Mouse (Mus musculus): ENCODE data around the gene Phf21b. TPM values are rescaled to one million over a fixed set of nuclear protein-coding genes. Genes with fewer than 3 reads are reported as not detected.

The Phf21b gene
- polyA plus RNA-seq, 1 experiment from 2014 or later, result 3.3 TPM

- H3K9ac ChIP-seq (replicated peaks), result no peak overlapping the region; the same call in 1 of the 2 replicates
- peak overlapping the region; percentile 13; the same call in 1 of the 2 replicates for H3K4me2 ChIP-seq
- peak; percentile 42; the same call in 1 of the 2 replicates for ATAC-seq (ENCODE audit: low FRiP score)
- H3K4me1 ChIP-seq, result peaks cover 77% of the 10 kb centered on the region
- H3K4me3 ChIP-seq (replicated peaks), result no peak overlapping the region
- H3K36me3 ChIP-seq, result no peaks in the 10 kb centered on the region
- no peaks in the 10 kb centered on the region for H3K9me3 ChIP-seq (replicated peaks)
- WGBS, result 30% methylated on average over 11 of the region's 11 CpGs
- H3K27ac ChIP-seq (replicated peaks), result peak overlapping the region; percentile 69
- no peaks in the 10 kb centered on the region for H3K27me3 ChIP-seq (replicated peaks)
These were observed 43.0 kb downstream of the Phf21b start for GRCm38 (mm10) chr15:84812831-84813357.

GRCm38 (mm10) chr15:84811126-84811525, 44.7 kb downstream of the Phf21b start:
- Histone ChIP-seq H3K27ac (replicated peaks) (no peak overlapping the region), H3K4me3 (replicated peaks) (no peak overlapping the region), H3K27me3 (replicated peaks) (no peaks in the 10 kb centered on the region), H3K36me3 (0 out of 2 replicates have a peak, but pooled peaks cover 4% of the 10 kb centered on the region), H3K4me2 (no peak overlapping the region), H3K9ac (replicated peaks) (no peak overlapping the region), H3K9me3 (replicated peaks) (no peaks in the 10 kb centered on the region), H3K4me1 (peaks cover 73% of the 10 kb centered on the region)
- no peak for ATAC-seq (ENCODE audit: low FRiP score)
- WGBS, result 58% methylated on average over 5 of the region's 5 CpGs

GRCm38 (mm10) chr15:84809275-84809952, 46.4 kb downstream of the Phf21b start:
- Histone ChIP-seq H3K27ac (replicated peaks) (peak overlapping the region; percentile 23; the same call in 1 of the 2 replicates), H3K36me3 (peaks cover 7% of the 10 kb centered on the region; the same call in 1 of the 2 replicates), H3K4me2 (0 out of 2 replicates have a peak overlapping the region, but pooled peaks have one; percentile 11), H3K4me3 (replicated peaks) (no peak overlapping the region), H3K9me3 (replicated peaks) (no peaks in the 10 kb centered on the region), H3K9ac (replicated peaks) (no peak overlapping the region), H3K4me1 (peaks cover 56% of the 10 kb centered on the region), H3K27me3 (replicated peaks) (no peaks in the 10 kb centered on the region)
- 39% methylated on average over 21 of the region's 21 CpGs for WGBS
- ATAC-seq (ENCODE audit: low FRiP score), result no peak

- Histone ChIP-seq H3K27ac (replicated peaks) (no peak overlapping the region), H3K4me1 (peaks cover 3% of the 10 kb centered on the region; the same call in 1 of the 2 replicates), H3K9me3 (replicated peaks) (no peaks in the 10 kb centered on the region), H3K4me2 (no peak overlapping the region), H3K27me3 (replicated peaks) (no peaks in the 10 kb centered on the region), H3K4me3 (replicated peaks) (no peak overlapping the region), H3K9ac (replicated peaks) (no peak overlapping the region), H3K36me3 (peaks cover 19% of the 10 kb centered on the region)
- WGBS, result 44% methylated on average over 3 of the region's 3 CpGs
- ATAC-seq (ENCODE audit: low FRiP score), result no peak
These were observed 52.2 kb downstream of the Phf21b start for GRCm38 (mm10) chr15:84803685-84804084.

- H3K36me3 ChIP-seq, result peaks cover 41% of the 10 kb centered on the region
- no peaks in the 10 kb centered on the region for H3K27me3 ChIP-seq (replicated peaks)
- H3K4me1 ChIP-seq, result no peaks in the 10 kb centered on the region
- H3K9ac ChIP-seq (replicated peaks), result no peak overlapping the region
- no peak overlapping the region for H3K4me3 ChIP-seq (replicated peaks)
- H3K9me3 ChIP-seq (replicated peaks), result no peaks in the 10 kb centered on the region
- no peak overlapping the region for H3K27ac ChIP-seq (replicated peaks)
- WGBS, result 82% methylated on average over 5 of the region's 5 CpGs
- no peak overlapping the region for H3K4me2 ChIP-seq
- ATAC-seq (ENCODE audit: low FRiP score), result peak; percentile 41; the same call in 1 of the 2 replicates
These were observed 55.7 kb downstream of the Phf21b start for GRCm38 (mm10) chr15:84800132-84800531.

GRCm38 (mm10) chr15:84793649-84794048, 62.2 kb downstream of the Phf21b start:
- H3K27ac ChIP-seq (replicated peaks), result no peak overlapping the region
- 70% methylated on average over 5 of the region's 5 CpGs for WGBS
- no peaks in the 10 kb centered on the region for H3K27me3 ChIP-seq (replicated peaks)
- H3K4me1 ChIP-seq, result no peaks in the 10 kb centered on the region
- H3K4me3 ChIP-seq (replicated peaks), result no peak overlapping the region
- no peak overlapping the region for H3K4me2 ChIP-seq
- peaks cover 52% of the 10 kb centered on the region for H3K36me3 ChIP-seq
- H3K9ac ChIP-seq (replicated peaks), result no peak overlapping the region
- ATAC-seq (ENCODE audit: low FRiP score), result no peak
- no peaks in the 10 kb centered on the region for H3K9me3 ChIP-seq (replicated peaks)

- 63% methylated on average over 10 of the region's 10 CpGs for WGBS
- no peak overlapping the region for H3K4me3 ChIP-seq (replicated peaks)
- no peak overlapping the region for H3K4me2 ChIP-seq
- no peak overlapping the region for H3K9ac ChIP-seq (replicated peaks)
- no peaks in the 10 kb centered on the region for H3K27me3 ChIP-seq (replicated peaks)
- H3K4me1 ChIP-seq, result no peaks in the 10 kb centered on the region
- H3K27ac ChIP-seq (replicated peaks), result no peak overlapping the region
- peaks cover 18% of the 10 kb centered on the region; the same call in 1 of the 2 replicates for H3K36me3 ChIP-seq
- no peaks in the 10 kb centered on the region for H3K9me3 ChIP-seq (replicated peaks)
- no peak for ATAC-seq (ENCODE audit: low FRiP score)
These were observed 68.7 kb downstream of the Phf21b start for GRCm38 (mm10) chr15:84787161-84787560.

GRCm38 (mm10) chr15:84784812-84785211, 71.0 kb downstream of the Phf21b start:
- 96% methylated on average over 16 of the region's 16 CpGs for WGBS
- no peak overlapping the region for H3K4me2 ChIP-seq
- no peak overlapping the region for H3K27ac ChIP-seq (replicated peaks)
- H3K9ac ChIP-seq (replicated peaks), result no peak overlapping the region
- no peak for ATAC-seq (ENCODE audit: low FRiP score)
- no peak overlapping the region for H3K4me3 ChIP-seq (replicated peaks)
- H3K9me3 ChIP-seq (replicated peaks), result no peaks in the 10 kb centered on the region
- H3K27me3 ChIP-seq (replicated peaks), result no peaks in the 10 kb centered on the region
- peaks cover 6% of the 10 kb centered on the region; the same call in 1 of the 2 replicates for H3K36me3 ChIP-seq
- H3K4me1 ChIP-seq, result no peaks in the 10 kb centered on the region

GRCm38 (mm10) chr15:84778587-84778986, 77.3 kb downstream of the Phf21b start:
- WGBS, result 17% methylated on average over 5 of the region's 5 CpGs
- H3K27ac ChIP-seq (replicated peaks), result 0 out of 2 replicates have a peak overlapping the region, but pooled peaks have one; percentile 28

GRCm38 (mm10) chr15:84775421-84776174, 80.3 kb downstream of the Phf21b start:
- WGBS, result 9% methylated on average over 20 of the region's 20 CpGs
- peak overlapping the region; percentile 64 for H3K27ac ChIP-seq (replicated peaks)
- no peak overlapping the region for H3K4me3 ChIP-seq (replicated peaks)
- peaks cover 29% of the 10 kb centered on the region for H3K4me1 ChIP-seq
- no peaks in the 10 kb centered on the region for H3K9me3 ChIP-seq (replicated peaks)
- peak overlapping the region; percentile 47 for H3K4me2 ChIP-seq
- H3K36me3 ChIP-seq, result no peaks in the 10 kb centered on the region
- no peaks in the 10 kb centered on the region for H3K27me3 ChIP-seq (replicated peaks)
- peak; percentile 34; the same call in 1 of the 2 replicates for ATAC-seq (ENCODE audit: low FRiP score)
- no peak overlapping the region for H3K9ac ChIP-seq (replicated peaks)

More at GRCm38 (mm10) chr15:84778587-84778986, 77.3 kb downstream of the Phf21b start:
- H3K4me1 ChIP-seq, result peaks cover 29% of the 10 kb centered on the region
- ATAC-seq (ENCODE audit: low FRiP score), result no peak
- H3K4me3 ChIP-seq (replicated peaks), result no peak overlapping the region
- no peak overlapping the region for H3K4me2 ChIP-seq
- no peaks in the 10 kb centered on the region for H3K27me3 ChIP-seq (replicated peaks)
- H3K9ac ChIP-seq (replicated peaks), result no peak overlapping the region
- no peaks in the 10 kb centered on the region for H3K9me3 ChIP-seq (replicated peaks)
- H3K36me3 ChIP-seq, result no peaks in the 10 kb centered on the region

- peaks cover 22% of the 10 kb centered on the region for H3K4me1 ChIP-seq
- H3K4me2 ChIP-seq, result no peak overlapping the region
- no peak overlapping the region for H3K4me3 ChIP-seq (replicated peaks)
- no peaks in the 10 kb centered on the region for H3K9me3 ChIP-seq (replicated peaks)
- no peak overlapping the region for H3K9ac ChIP-seq (replicated peaks)
- H3K27me3 ChIP-seq (replicated peaks), result no peaks in the 10 kb centered on the region
- no peaks in the 10 kb centered on the region for H3K36me3 ChIP-seq
- no peak for ATAC-seq (ENCODE audit: low FRiP score)
- WGBS, result 78% methylated on average over 21 of the region's 21 CpGs
- no peak overlapping the region for H3K27ac ChIP-seq (replicated peaks)
These were observed 83.4 kb downstream of the Phf21b start for GRCm38 (mm10) chr15:84772191-84773111.

Data from neural tube, embryonic 15.5 days (tissue).